Mouse (Mus musculus) gastrocnemius, postnatal 10 days (tissue): Measurements from ENCODE around the gene Zfp708. TPM values are rescaled to one million over a fixed set of nuclear protein-coding genes. Genes with fewer than 3 reads are reported as not detected.
A peak's percentile ranks its signal among the peaks of the same experiment; 100 is the strongest.
"Not testable (repeated sequence)": the region's sequence is repeated elsewhere in the genome, so short reads cannot be mapped to it uniquely, and the experiment has no call there.

Experiments used
- DNase-seq: peaks from one replicate; pipeline ENCODE4 v3.0.0; 2021; ENCODE audit warnings: mixed read lengths
- long read RNA-seq, 2 experiments: library from polyadenylated mRNA; stranded (forward); transcript quantifications; one replicate each; pipeline ENCODE4 v2.0.0; 2021
- total RNA-seq, 2 experiments: library from RNA; stranded (reverse); gene quantifications; 2 replicates each; pipeline ENCODE4 v1.2.3; 2021

Gene Zfp708
- 1 to 10 TPM; 1.5 to 1.6 TPM for total RNA-seq
- long read RNA-seq, experiment 1, partial matches to known transcripts = 0 of 4 reads
- long read RNA-seq, experiment 1, other reads (novel, unspliced or antisense) = 2 of 4 reads
- long read RNA-seq, experiment 2, partial matches to known transcripts = 0 of 1 reads
- long read RNA-seq, experiment 2, other reads (novel, unspliced or antisense) = 1 of 1 reads

GRCm38 (mm10) chr13:67097876-67098275, at the start of gene Zfp708:
TSS of gene Zfp708 (minus strand) at chr13:67097976.
- no peak for DNase-seq

GRCm38 (mm10) chr13:67128038-67128721, 30.4 kb upstream of the Zfp708 start:
- peak; percentile 63 for DNase-seq

- DNase-seq = not testable (repeated sequence)
Measured at GRCm38 (mm10) chr13:67127507-67127906, 29.7 kb upstream of the Zfp708 start.

DNA sequence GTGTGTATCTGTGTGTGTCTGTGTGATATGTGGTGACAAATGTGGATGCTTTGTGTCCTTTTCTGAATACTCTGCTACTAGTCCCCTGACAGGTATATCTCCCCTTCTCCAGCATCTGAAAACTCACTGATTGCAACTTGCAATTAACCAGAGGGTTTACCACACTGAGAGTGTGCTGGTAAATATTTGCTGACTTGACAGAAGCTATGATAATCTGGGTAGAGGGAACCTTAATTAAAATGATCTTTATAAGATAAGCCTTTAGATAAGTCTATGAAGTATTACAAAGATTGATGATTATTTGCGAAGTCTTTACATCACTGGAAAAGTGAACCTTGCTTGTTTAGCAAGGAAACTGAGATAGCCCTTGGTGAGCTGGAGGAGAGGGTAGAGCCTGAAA, 26.7 kb upstream of the Zfp708 start:
- DNase-seq = no peak

DNA sequence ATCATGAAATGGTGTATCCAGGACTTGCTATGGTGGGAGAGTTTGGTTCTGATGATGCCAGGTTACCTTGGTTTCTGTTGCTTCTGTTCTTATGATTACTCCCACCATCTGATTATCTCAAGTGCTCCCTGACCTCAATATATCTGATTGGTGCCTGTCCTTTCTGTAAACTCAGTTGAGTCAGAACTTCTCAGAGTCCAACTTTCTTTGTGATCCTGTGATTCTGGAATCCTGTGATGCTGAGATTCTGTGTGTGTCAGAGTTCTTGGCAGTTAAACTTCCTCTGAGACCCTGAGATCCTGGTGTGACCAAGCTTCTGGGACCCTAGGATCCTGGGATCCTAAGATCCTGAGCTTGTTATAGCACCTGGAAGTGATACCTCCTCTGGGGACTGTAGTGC, 23.6 kb upstream of the Zfp708 start, which contains the start of gene Zfp759:
Gene Zfp759, plus strand, starts transcription at position 301 of the 400 bp plus-strand sequence.
- not testable (repeated sequence) for DNase-seq

DNA sequence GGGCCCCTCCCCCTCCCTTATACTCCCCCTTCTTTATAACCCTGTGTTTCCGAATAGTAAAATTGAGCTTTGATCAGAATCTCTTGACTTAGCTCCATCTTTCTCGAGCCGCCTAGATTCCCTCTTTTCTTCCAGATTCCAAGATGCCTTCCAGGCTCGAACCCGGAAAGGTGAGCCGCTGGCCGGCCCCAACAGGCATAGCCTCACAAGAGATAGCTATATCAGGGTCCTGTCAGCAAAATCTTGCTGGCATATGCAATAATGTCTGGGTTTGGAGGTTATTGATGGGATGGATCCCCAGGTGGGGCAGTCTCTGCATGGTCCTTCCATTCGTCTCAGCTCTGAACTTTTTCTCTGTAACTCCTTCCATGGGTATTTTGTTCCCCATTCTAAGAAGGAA, 18.4 kb upstream of the Zfp708 start, which contains the start of gene Rslcan18:
Gene Rslcan18, minus strand, starts transcription at position 101 of the 400 bp plus-strand sequence.
- DNase-seq = not testable (repeated sequence)

GRCm38 (mm10) chr13:67113287-67113686, 15.5 kb upstream of the Zfp708 start:
- DNase-seq = no peak

DNA sequence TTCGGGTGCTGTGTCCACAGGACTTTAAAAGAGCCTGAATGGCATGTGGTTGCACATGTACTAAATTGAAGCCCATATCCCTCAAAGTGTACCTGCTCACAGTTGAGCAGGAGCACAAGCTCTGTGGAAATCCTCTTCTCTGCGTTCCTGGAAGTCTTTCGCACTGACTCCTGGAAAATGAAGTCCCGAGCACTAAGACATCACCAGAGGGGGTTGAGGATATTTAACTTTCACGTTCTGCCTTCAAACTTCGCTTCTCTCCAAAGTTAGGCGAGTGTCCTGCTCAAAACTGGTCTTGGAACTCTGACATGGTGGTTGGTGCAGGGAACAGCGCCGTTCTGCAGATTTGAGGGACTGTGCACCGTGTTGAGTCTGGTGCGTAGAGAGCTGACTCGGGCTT, 14.3 kb upstream of the Zfp708 start:
- no peak for DNase-seq

- DNase-seq = peak; percentile 10
Measured at GRCm38 (mm10) chr13:67108821-67109206, 11.0 kb upstream of the Zfp708 start.

- DNase-seq = peak; percentile 74
Measured at GRCm38 (mm10) chr13:67108194-67108820, 10.5 kb upstream of the Zfp708 start, which contains the start of gene Gm28557. TSS of gene Gm28557 (minus strand) at chr13:67108604.

DNA sequence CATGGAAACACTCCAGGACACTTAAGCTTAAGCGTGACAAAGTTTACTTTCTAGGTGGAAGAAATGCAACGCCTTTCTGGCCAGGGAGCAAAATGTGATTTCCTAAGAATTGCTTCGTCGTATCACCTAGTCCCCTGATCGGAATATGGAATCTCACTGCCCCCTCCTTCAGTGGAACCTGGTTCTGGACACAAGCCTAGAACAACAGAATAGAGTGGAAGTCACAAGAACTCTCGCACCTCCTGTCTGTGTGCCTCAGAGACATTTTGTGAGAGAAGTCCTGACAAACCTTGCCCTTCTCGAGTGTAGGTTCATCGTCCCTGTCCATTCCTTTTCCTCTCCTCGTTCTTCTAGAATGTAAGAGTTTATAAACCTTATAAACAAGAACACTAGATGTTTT, 9.9 kb upstream of the Zfp708 start:
- no peak for DNase-seq

GRCm38 (mm10) chr13:67090154-67090553, 7.6 kb downstream of the Zfp708 start:
- no peak for DNase-seq

DNA sequence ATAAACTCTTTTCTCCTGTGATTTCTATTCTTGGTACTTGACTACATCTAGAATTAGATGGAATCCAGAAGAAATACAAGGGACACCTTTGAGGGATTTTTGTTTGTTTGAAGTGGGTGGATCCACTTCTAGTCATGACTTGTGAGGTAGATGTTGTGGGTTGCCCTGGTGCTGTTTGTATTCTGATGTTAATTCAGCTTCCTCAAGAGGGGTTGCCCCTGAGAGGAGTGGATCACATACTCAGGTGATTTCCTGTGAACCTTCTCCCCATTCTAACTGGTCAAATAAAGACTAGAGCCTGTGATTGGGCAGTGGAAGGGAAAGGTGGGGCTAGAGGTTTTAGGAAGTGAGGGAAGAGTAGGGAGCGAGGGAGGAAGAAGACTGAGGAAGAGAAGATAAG, 15.8 kb downstream of the Zfp708 start:
- no peak for DNase-seq

GRCm38 (mm10) chr13:67081142-67081713, 16.5 kb downstream of the Zfp708 start:
- peak; percentile 74 for DNase-seq

GRCm38 (mm10) chr13:67077244-67077643, 20.5 kb downstream of the Zfp708 start:
- DNase-seq = no peak

DNA sequence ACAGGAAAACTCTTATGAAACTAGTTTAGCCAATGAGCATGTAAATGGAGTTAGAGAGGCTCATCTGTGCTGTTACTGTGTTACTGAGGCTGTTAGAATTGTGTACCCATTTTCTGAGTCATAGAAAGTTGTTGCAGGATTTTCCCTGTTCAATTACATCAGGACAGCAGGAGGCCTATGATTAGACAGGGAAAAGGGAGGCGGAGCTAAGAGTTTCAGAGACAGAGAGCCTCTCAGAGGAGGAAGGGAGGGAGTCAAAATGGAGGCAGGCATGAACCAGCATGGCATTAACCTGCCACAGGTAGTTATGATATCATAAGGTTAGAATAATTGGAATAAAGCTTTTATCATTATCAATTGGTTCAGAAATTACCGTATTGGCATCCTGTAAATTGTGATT, 25.0 kb downstream of the Zfp708 start:
- DNase-seq = no peak

GRCm38 (mm10) chr13:67065386-67065785, 32.4 kb downstream of the Zfp708 start:
- DNase-seq = no peak

DNA sequence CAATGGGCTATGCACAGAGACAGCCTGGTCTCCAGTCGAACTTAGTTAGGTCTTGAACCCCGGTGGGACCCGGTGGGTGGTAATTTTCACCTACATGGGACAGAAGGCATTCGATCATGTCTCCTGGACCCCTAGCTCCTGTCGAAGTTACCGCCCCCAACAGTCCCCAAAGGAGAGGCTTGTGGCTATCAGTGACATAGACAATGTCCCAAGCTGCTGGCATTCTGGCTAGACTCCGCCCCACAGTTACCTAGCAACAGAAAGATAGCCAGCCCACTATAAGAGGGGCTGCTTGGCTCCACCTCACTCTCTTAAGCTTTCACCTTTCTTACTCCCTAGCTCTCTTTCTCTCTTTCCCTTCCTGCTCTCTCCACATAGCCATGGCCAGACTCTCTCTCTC, 35.3 kb downstream of the Zfp708 start:
- DNase-seq = no peak

GRCm38 (mm10) chr13:67060786-67061358, 36.9 kb downstream of the Zfp708 start, which contains the start of gene Zfp712:
TSS of gene Zfp712 (minus strand) at chr13:67061170.
- DNase-seq = peak; percentile 81

- no peak for DNase-seq
Measured at GRCm38 (mm10) chr13:67060161-67060785, 37.5 kb downstream of the Zfp708 start.
